In the genomic region with DNA sequence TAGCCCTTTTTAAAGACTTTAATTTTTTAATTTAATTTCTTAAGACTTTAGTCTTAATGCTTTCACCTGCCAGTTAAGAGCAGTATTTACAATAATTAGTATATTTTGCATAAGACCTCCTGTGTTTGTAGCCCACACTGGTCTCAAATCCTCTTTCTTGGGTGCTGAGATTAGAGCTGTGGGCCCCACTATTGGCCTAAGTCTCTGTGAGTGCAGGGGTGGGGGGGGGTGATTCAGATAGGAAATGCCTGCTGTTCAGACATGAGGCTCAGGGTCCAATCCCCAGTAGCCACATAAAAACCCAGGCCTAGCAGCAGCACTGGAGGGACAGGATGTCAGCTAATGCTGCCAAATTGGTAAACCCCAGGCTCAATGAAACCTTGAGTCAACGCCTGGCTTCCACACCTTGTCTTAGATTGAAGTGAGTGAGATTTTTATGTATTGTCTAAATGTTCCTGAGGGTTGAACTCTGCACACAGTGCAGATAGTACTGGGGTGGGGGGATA, we compare ENCODE assay signal across 11 mouse cellular contexts. TPM values are rescaled to one million over a fixed set of nuclear protein-coding genes. Genes with fewer than 3 reads are reported as not detected.
DNase-seq lines count a peak whose midpoint lies in the region; ATAC-seq and TF ChIP-seq lines count a peak whose summit lies in the region.
"Had no signal": no experiment of that assay in that cellular context is flagged by ENCODE, and none has a peak within 500 bp of the region (broad histone marks: within the 10 kb centered on the region; RNA-seq: fewer than 3 reads in every experiment).

No protein-coding gene starts in this region.

- H3K27ac ChIP-seq in heart, embryonic 16.5 days (ENCODE audit: low read length), result no peak overlapping the region
- no peak overlapping the region for H3K27ac ChIP-seq in stomach, embryonic 15.5 days
- no peak overlapping the region; the same call in 1 of the 2 replicates for H3K27ac ChIP-seq in stomach, postnatal 0 days (replicated peaks)
- no peak overlapping the region for H3K27ac ChIP-seq in limb, embryonic 11.5 days (replicated peaks; ENCODE audit: low read depth, low read length)

- ATAC-seq in heart, embryonic 16.5 days (replicated peaks; ENCODE audit: extremely low read depth, insufficient read depth, low FRiP score), result no peak
- ATAC-seq in stomach, embryonic 15.5 days (ENCODE audit: insufficient read depth, low FRiP score, low read depth), result no peak
- no peak for ATAC-seq in stomach, postnatal 0 days (ENCODE audit: low FRiP score, low TSS enrichment)
- no peak for ATAC-seq in limb, embryonic 11.5 days (ENCODE audit: insufficient number of reproducible peaks, low FRiP score, low TSS enrichment, low read depth)

- no peaks in the 10 kb centered on the region for H3K9me3 ChIP-seq in heart, embryonic 16.5 days (replicated peaks; ENCODE audit: control insufficient read depth, low read length)
- H3K9me3 ChIP-seq in stomach, embryonic 15.5 days, result no peaks in the 10 kb centered on the region
- no peaks in the 10 kb centered on the region for H3K9me3 ChIP-seq in stomach, postnatal 0 days (ENCODE audit: control insufficient read depth, low read length)
- no peaks in the 10 kb centered on the region for H3K9me3 ChIP-seq in limb, embryonic 11.5 days (ENCODE audit: control insufficient read depth, low read length)

- TF ChIP-seq EP300 in stomach, postnatal 0 days (optimal IDR thresholded peaks at IDR 0.05), result no peak

- no peak for DNase-seq in heart, postnatal 10 days
- DNase-seq in stomach, postnatal 0 days (ENCODE audit: low spot score), result no peak
- DNase-seq in limb, embryonic 11.5 days (ENCODE audit: low spot score), result no peak
- DNase-seq in urinary bladder, adult 18-20 months (ENCODE audit: low spot score in 2 of 2), result no peak
- DNase-seq in adipocyte (ENCODE audit: low spot score), result no peak
- no peak for DNase-seq in right cerebral cortex, adult 2 months (ENCODE audit: low spot score in 2 of 2)

- peaks cover 51% of the 10 kb centered on the region for H3K4me1 ChIP-seq in heart, embryonic 16.5 days (ENCODE audit: control insufficient read depth, insufficient read depth, low read length)
- H3K4me1 ChIP-seq in stomach, embryonic 15.5 days, result peaks cover 38% of the 10 kb centered on the region
- H3K4me1 ChIP-seq in stomach, postnatal 0 days (replicated peaks; ENCODE audit: control insufficient read depth, insufficient read depth), result 0 out of 2 replicates have a peak, but pooled peaks cover 9% of the 10 kb centered on the region
- H3K4me1 ChIP-seq in limb, embryonic 11.5 days (ENCODE audit: control insufficient read depth, insufficient read depth, low read length), result peaks cover 15% of the 10 kb centered on the region

- intact Hi-C loops in heart, postnatal 10 days (cut with DNase I), result loop anchor here (1.0 to 2.0 kb wide), 2 partner anchors 46 to 64 kb away; no protein-coding TSS in a partner anchor

- WGBS in heart, embryonic 16.5 days, result 55% methylated on average over 1 of the region's 1 CpGs
- WGBS in stomach, embryonic 15.5 days, result 76% methylated on average over 1 of the region's 1 CpGs
- 42% methylated on average over 1 of the region's 1 CpGs for WGBS in stomach, postnatal 0 days
- WGBS in limb, embryonic 11.5 days, result 57% methylated on average over 1 of the region's 1 CpGs

- peaks cover 54% of the 10 kb centered on the region for H3K36me3 ChIP-seq in heart, embryonic 16.5 days (ENCODE audit: control insufficient read depth, insufficient read depth)
- peaks cover 47% of the 10 kb centered on the region for H3K36me3 ChIP-seq in stomach, embryonic 15.5 days
- H3K36me3 ChIP-seq in stomach, postnatal 0 days (ENCODE audit: control insufficient read depth, insufficient read depth, low read length), result peaks cover 33% of the 10 kb centered on the region; the same call in 1 of the 2 replicates
- H3K36me3 ChIP-seq in limb, embryonic 11.5 days (ENCODE audit: control insufficient read depth, insufficient read depth, low read length), result peaks cover 34% of the 10 kb centered on the region

- H3K27me3 ChIP-seq in heart, embryonic 16.5 days (ENCODE audit: control insufficient read depth, insufficient read depth, low read length), result no peaks in the 10 kb centered on the region
- no peaks in the 10 kb centered on the region for H3K27me3 ChIP-seq in stomach, embryonic 15.5 days (replicated peaks)
- no peaks in the 10 kb centered on the region for H3K27me3 ChIP-seq in stomach, postnatal 0 days (ENCODE audit: control insufficient read depth, insufficient read depth, low read length)
- H3K27me3 ChIP-seq in limb, embryonic 11.5 days (ENCODE audit: control insufficient read depth, insufficient read depth, low read length), result no peaks in the 10 kb centered on the region
- H3K27me3 ChIP-seq: Patski had no signal

- H3K4me3 ChIP-seq in heart, embryonic 16.5 days (ENCODE audit: low read length), result peak overlapping the region; percentile 82
- no peak overlapping the region for H3K4me3 ChIP-seq in stomach, embryonic 15.5 days (replicated peaks)
- H3K4me3 ChIP-seq in stomach, postnatal 0 days (ENCODE audit: low read depth, low read length), result no peak overlapping the region
- H3K4me3 ChIP-seq in limb, embryonic 11.5 days (ENCODE audit: low read depth, low read length), result no peak overlapping the region

- H3K9ac ChIP-seq in heart, embryonic 16.5 days (ENCODE audit: low read length), result peak overlapping the region; percentile 44
- 0 out of 2 replicates have a peak overlapping the region, but pooled peaks have one; percentile 9 for H3K9ac ChIP-seq in stomach, embryonic 15.5 days
- no peak overlapping the region for H3K9ac ChIP-seq in stomach, postnatal 0 days (ENCODE audit: low read length)
- no peak overlapping the region for H3K9ac ChIP-seq in limb, embryonic 11.5 days (ENCODE audit: low read length)

- TF ChIP-seq CTCF in stomach, postnatal 0 days (IDR thresholded peaks at IDR 0.05; ENCODE audit: low read depth), result no peak

- peak overlapping the region; percentile 76 for H3K4me2 ChIP-seq in heart, embryonic 16.5 days (ENCODE audit: low read depth, low read length)
- H3K4me2 ChIP-seq in stomach, embryonic 15.5 days, result 0 out of 2 replicates have a peak overlapping the region, but pooled peaks have one; percentile 16
- H3K4me2 ChIP-seq in stomach, postnatal 0 days (replicated peaks; ENCODE audit: low read depth), result no peak overlapping the region
- H3K4me2 ChIP-seq in limb, embryonic 11.5 days (ENCODE audit: low read depth, severe bottlenecking), result 0 out of 2 replicates have a peak overlapping the region, but pooled peaks have one; percentile 13

RNA-seq across cellular contexts. Expression of a gene that starts 3.9 kb away (rescaled TPM):
- polyA plus RNA-seq in heart, embryonic 16.5 days (2015; fragmentation: Nextera tagmentation; extraction: Ambion mirVana), result 1,672 and 1,922 TPM in 2 replicates
- total RNA-seq in heart, postnatal 10 days (2021), result 100 to 1,000 TPM; 231 to 243 TPM
- 1,302 and 1,597 TPM in 2 replicates for polyA plus RNA-seq in stomach, embryonic 15.5 days (2015; fragmentation: Nextera tagmentation; extraction: Ambion mirVana)
- 636 and 733 TPM in 2 replicates for polyA plus RNA-seq in stomach, postnatal 0 days (2015; fragmentation: Nextera tagmentation; extraction: Ambion mirVana)
- polyA plus RNA-seq in limb, embryonic 11.5 days (2014; fragmentation: Nextera tagmentation; extraction: Ambion mirVana), result 2,196 and 2,311 TPM in 2 replicates

RNA-seq across cellular contexts. Expression of a gene that starts 39.3 kb away (rescaled TPM):
- not detected in 2 replicates for polyA plus RNA-seq in heart, embryonic 16.5 days (2015; fragmentation: Nextera tagmentation; extraction: Ambion mirVana)
- not detected for total RNA-seq in heart, postnatal 10 days (2021)
- not detected in 2 replicates for polyA plus RNA-seq in stomach, embryonic 15.5 days (2015; fragmentation: Nextera tagmentation; extraction: Ambion mirVana)
- 0.06 TPM in 1 of 2 replicates, not detected in the other for polyA plus RNA-seq in stomach, postnatal 0 days (2015; fragmentation: Nextera tagmentation; extraction: Ambion mirVana)
- polyA plus RNA-seq in limb, embryonic 11.5 days (2014; fragmentation: Nextera tagmentation; extraction: Ambion mirVana), result 0.09 and 0.34 TPM in 2 replicates
- total RNA-seq: hematopoietic stem cell, adult 5-6 weeks; left cerebral cortex, adult 18-20 months had no signal
- polyA plus RNA-seq: Patski had no signal

RNA-seq across cellular contexts. Expression of a gene that starts 41.0 kb away (rescaled TPM):
- polyA plus RNA-seq in heart, embryonic 16.5 days (2015; fragmentation: Nextera tagmentation; extraction: Ambion mirVana), result 18.0 and 18.5 TPM in 2 replicates
- 10 to 100 TPM; 62.1 to 68.0 TPM for total RNA-seq in heart, postnatal 10 days (2021)
- polyA plus RNA-seq in stomach, embryonic 15.5 days (2015; fragmentation: Nextera tagmentation; extraction: Ambion mirVana), result 23.7 and 33.3 TPM in 2 replicates
- 8.3 and 12.2 TPM in 2 replicates for polyA plus RNA-seq in stomach, postnatal 0 days (2015; fragmentation: Nextera tagmentation; extraction: Ambion mirVana)
- 37.9 and 44.9 TPM in 2 replicates for polyA plus RNA-seq in limb, embryonic 11.5 days (2014; fragmentation: Nextera tagmentation; extraction: Ambion mirVana)

Comparison
In these comparisons a context has a peak if more than half of its experiments do, and no peak if none do; other contexts are left out.
1. H3K9ac ChIP-seq: peak in heart, embryonic 16.5 days (single experiment) and stomach, embryonic 15.5 days (single experiment); none in stomach, postnatal 0 days (single experiment) and limb, embryonic 11.5 days (single experiment).